Mouse (Mus musculus) lung, adult 18-20 months (tissue): ENCODE results near the gene Mybbp1a.

Source experiments
- DNase-seq, 2 experiments: peaks; one replicate each; pipeline ENCODE4 v3.0.0; 2022; ENCODE audit warnings: mixed read lengths in 2 of 2

The Mybbp1a gene

DNA sequence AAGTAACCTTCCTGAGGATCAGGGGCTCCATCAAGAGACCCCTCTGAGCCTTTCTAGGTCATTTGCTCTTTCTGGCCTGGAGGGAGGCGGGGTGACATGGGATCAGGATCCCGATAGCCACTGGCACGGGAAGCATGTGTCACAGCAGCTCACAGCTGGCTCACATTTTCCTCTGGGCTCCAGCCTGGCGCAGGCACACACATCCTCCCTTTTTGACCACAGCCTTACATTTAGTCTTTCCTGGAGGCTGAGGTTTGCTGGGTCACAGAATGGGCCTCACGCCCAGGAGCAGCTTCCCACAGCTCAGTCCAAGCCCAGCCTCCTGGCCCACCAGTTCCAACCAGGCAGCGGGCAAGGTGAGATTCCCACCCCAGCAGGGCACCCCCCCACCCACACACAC, 37.1 kb downstream of the Mybbp1a start:
- DNase-seq = peak in 1 of 2 experiments; percentile 20

DNA sequence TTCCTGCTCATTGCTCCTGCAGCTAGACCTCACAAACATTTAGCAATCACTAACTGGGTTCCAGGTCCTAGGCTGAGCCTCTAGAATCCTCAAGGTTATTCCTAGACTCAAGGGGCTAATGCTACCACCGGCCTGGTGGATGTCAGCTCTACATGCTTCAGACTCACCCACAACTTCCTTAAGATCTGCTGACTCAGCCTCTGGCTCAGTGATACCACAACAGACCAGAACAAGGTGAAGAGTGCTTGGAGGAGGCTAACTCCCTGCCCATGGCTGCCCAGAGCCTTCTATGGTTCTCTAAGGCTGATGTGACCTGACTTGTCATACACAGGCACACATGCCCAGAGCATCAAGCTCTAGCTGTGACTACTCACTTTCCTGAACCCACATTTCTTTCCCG, 38.3 kb downstream of the Mybbp1a start:
- no peak for DNase-seq

DNA sequence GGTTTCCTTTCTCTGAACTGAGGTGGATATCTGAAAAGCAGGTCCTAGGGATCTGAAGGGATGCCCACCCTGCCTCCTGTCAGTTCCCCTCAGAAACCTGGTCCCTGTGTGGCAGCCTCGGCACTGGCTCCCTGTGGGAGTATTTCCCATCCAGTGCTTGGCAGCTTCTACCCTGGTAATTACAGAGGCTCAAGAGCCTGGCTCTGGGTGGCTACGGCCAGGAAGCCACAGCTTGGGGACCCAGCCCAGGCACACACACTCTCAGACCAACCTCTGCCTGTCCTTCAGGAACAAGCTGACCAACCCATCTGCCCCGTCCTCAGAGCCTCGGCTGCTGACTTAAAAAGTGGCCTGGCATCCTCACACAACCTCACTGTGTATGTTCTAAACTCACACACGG, 40.2 kb downstream of the Mybbp1a start:
- DNase-seq = no peak

DNA sequence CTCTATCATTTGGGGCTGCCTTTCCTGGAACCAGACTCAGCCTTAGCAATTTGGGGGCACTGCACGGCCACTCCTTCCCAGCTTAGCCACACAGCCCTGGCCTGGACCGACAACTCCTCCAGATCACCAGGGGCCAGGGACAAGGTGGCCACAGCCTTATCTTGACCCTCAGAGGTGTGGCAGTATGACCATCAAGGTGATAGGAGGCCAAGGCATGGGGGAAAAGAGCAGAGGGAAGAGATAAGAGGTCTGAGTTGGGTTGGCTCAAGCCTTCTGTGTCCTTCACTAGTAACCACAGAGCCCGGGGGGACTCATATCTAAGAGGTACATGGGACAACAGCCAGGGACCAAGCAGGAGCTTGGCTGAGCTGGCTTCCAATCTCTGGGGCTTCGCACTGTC, 40.8 kb downstream of the Mybbp1a start:
- no peak for DNase-seq

DNA sequence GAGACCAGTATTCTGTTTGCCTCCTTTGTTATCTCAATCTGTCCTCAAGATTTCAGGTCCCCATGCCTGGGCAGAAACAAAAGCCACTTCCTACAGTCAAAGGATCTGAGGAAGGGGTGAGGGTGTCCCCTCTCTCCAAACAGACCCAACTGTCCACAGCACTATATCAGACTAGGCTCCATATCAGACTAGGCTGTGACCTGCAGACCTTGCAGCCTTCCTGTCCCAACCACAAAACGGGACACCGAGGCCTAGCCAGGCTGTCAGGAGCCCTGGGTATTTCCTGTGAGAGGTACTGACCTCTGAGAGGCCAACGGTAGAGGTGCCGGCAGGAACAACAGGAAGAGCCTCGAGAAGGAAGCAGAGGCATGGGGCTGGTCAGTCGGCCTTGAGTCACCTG, 43.4 kb downstream of the Mybbp1a start:
- no peak for DNase-seq

DNA sequence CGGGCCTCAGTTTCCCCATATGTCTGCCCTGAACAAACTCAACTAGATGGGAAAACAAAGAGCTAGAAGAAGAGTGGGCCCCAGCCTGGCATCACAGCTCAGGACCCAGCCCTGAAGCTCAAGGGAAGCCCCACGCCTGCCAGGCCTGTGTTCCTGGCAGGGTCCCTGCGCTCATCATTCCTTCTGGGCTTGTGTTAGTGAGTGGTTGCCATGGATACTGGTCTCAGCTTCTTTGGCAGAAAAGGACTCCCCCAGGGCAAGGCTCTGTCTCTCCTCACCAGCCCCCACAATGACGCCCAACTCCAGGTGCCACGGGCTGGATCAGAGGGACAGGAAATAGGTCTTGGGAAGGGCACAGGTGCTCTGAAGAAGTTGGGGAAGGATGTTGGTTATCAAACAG, 44.0 kb downstream of the Mybbp1a start:
- DNase-seq = no peak

DNA sequence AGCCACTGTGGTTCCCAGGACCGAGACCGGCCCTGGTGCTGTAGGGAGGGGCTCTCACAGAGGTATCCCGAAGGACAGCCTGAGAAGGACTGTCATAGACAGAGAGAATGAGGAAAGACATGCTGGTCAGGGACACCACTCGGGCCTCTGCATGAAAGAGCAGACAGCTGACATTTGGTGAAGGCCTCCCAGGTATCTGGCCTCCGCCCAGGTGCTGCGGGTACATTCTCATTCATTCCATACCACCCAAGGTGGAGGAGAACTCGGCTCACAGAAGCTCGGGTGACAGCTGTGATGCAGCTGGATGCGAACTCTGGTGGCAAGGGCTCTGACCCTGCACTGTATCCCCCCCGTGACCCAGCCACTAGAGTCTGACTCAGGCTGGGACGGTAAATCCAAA, 44.8 kb downstream of the Mybbp1a start:
- no peak for DNase-seq

DNA sequence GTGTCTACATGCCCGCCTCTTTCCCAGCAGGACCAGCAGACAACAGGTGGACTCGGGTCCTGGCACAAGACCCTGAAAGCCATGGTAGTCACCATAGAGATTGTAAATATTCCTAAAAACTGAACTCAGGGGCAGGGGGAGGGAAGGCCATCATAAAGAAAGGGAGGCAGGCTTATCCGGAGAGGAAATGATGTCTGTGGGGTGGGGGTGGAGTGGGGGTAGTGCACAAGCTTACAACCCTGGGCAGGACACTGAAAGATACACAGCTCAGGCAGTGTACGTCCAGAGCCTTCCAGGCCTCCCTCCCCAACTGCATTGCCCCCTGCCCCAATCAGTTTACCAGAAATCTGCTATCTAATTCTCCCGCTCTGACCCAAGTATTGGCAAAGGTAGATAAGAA, 46.0 kb downstream of the Mybbp1a start:
- DNase-seq = no peak

DNA sequence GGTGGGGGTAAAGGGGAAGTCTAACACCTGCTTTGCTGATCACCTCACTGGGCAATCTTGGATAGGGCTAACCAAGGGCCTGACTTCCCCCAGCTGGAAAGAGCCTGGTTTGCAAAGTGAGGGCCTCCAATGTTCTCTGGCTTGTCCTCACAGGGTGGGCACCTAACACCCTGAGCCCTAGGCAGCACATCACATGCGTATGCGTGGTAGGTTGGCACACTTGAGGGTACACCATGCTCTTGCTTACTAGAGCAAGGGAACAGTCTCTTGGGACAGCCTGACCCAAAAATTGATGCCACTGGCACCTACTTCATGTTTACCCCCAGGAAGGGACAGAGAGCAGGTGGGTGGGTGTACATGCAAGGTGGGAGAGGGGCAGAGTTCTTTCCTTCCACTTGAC, 46.6 kb downstream of the Mybbp1a start:
- no peak for DNase-seq

DNA sequence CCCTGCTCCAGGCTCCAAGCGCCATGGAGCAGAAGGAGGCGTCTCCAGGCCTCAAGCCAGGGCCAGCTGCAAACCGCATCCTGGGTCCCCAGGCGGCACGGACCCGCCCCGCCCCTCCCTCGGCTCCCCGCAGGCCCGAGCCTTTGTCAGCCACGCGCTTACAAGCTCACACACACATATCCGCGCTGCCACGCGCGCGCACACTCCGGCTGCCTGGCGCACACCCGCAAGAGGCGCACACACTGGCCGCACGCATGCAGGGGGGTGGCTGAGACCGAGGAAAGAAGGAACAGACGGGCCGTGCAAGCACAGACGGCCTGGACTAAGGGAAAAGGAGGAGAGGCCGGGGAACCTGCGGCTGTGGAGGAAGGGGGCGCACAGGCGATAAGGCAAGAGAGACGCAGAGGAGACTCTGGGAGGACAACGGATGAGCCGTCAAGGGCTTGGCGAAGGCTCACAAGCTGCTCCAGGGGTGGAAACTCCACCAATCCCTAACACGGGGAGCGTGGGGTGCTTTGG, 47.7 kb downstream of the Mybbp1a start:
- DNase-seq = peak in 1 of 2 experiments; percentile 22

DNA sequence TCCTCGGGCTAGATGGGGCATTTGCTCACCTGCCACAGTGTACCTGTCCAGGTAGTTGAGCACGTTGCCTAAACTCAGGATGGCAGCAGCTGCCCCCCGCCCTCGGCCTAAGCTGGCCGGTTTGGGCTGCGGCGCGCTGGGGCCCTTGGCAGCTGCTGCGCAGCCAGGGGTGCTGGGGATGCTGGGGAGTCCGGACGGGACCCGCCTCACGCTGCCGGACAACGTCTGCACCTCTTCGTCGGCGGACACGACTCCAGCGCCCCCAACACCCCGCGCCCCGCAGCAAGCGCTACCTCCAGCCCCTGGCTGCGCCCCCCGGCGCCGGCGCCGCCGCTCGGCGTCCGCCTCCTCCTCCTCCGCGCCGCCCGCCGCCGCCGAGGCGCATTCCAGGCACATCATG, 48.2 kb downstream of the Mybbp1a start:
- no peak for DNase-seq

DNA sequence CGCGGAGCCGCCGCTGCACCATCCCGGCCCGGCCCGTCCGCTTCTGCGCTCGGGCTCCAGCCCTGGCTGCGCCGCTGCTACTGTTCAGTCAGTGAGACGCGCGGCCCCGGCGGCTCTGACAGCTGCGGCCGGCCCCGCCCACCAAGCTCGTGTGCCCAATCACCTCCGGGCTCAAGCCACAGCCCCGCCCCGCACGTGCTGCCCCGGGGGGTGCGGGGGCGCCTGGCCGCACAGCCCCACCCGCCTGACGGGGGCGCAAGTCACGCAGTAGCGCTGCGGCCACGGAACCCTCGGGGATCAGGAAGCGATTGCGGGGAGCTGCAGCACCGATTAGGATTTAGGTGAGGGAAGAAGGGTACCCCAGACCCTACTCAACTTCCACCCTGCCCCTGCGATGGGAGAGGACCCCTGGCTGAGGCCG, 48.7 kb downstream of the Mybbp1a start, which contains the start of gene Spns2:
Spns2 (minus strand) TSS at position 24 of the 421 bp plus-strand sequence.
- DNase-seq = peak; percentile 93 to 95

DNA sequence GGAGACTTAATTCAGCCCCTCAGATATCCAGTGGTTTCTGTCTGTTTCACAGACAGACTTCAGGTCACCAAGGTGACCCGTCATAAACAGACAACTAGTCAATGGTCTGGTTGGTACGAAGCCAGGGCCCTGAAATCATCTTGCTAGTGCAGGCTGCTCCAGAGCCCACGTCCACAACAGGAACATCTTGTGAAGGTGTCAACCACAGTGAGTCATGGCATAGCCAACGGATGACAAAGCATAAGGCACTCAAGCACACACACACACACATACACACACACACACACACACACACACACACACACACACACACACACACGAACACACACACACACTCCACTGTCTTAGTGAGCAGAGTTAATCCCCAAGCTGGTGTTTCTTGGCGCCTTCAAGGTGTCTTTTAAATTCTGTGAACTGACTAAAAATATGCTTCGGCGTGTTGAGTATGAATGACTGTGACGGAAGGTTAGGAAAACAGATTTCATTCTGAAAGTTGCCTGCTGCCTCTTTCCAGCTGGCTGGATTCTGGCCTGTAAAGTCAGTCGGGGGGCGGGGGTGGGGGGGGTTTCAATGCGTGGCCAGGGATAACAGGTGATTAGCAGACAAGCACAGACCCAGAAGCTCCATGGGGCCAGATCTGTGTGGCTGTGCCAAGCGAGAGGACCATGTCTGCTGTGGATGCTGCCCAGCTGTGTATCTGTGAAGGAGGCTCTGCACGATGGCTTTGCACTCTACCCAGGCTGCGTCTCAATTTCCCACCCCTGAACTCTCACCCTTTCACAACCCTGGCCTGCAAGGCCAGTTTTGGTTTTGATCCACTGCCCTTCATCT, 50.2 kb downstream of the Mybbp1a start:
- no peak for DNase-seq

DNA sequence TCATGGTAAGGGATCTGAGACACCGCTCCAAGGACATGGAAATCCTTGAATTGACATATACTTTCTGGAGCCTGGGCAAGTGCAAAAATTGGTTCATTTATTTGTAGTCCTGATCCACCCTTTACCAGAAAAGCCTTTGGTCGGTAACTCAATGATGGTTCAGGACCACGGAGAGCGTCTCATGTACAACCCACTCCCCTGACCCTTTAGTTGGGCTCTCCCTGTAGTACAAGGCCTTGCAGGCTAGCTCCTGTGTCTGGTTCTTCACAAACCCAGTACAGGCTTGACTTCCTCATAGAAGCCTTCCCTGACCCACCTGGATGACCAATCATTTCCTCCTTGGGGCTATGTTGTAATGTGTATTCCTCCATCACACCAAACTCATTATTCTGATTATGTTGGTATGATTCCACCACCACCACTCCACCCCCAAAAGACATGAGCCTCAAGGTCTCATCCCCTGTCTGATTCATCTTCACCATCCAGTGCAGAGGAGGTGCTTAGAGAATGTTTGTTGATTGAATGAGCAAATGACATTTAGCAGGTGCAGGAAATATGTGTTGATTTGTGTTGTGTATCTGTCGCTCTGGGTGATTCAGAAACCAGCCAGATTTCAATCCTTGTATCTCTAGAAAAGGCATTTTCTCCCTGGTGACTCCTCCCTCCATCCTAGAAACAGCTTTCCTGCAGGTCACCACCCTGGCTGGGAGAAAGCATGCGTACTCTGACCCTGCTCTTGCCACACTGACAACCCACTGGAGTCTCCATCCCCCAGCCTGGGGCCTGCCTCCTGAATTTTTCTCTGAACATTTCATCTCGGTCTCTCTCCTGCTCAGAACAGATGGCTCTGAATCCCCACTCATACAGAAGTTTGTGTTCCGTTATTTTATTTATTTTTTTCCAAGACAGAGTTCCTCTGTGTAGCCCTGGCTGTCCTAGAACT, 53.2 kb downstream of the Mybbp1a start:
- DNase-seq = no peak

DNA sequence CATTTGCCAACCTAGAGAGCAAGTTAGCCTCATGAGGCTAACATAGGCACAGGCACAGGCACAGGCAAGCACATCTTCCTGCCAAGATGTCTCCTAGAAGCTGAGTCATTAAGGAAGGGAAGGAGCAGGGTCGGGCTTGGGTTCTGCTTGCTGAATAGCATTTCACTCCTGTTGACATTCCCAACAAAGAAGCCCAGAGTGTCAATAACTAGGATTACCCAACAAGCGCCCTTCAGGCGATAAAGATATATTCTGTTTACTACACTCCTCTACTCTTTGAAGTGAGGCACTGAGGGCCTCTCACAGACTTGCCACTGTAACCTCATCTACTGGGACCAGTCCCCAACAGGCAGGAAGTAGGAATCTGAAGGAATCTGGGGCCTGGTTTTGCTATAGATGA, 54.9 kb downstream of the Mybbp1a start:
- peak in 1 of 2 experiments; percentile 27 for DNase-seq

DNA sequence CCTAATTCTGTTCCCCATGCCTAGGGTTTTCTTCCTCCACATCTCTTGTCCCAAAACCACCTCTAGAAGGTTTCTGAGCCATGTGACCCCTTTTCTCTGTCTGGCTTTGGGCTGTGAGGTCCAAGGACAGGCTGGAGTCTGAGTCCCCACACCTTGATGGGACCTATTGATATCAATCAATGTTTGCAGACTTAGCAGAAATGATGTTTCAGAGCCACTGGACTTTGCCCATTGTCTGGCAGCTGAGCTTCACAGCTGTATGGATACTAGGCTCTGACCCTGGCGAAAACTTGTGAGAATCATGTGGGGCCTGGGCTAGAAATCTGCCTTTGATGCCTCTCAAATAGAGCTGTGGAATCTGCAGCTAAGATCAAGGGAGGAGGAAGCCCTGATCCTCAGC, 55.6 kb downstream of the Mybbp1a start:
- no peak for DNase-seq

DNA sequence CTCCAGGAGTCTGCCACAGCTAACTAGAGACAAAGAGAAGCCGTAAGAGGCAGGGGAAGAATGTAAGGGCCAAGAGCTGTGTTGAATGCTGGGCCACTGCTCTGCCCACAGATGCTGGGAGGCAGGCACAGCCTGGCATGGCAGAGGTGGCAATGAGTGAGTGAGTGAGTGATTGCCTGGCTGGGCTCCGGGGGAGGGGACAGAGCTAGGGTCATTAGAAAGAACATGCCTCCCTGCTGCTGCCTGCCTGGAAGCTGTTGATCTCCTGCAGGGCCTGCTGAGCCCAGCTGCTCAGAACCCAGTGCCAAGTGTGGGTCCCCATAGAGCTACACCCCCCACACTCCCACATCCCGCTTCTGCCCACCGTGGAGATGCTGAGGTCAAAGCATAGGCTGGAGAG, 56.2 kb downstream of the Mybbp1a start:
- DNase-seq = no peak

DNA sequence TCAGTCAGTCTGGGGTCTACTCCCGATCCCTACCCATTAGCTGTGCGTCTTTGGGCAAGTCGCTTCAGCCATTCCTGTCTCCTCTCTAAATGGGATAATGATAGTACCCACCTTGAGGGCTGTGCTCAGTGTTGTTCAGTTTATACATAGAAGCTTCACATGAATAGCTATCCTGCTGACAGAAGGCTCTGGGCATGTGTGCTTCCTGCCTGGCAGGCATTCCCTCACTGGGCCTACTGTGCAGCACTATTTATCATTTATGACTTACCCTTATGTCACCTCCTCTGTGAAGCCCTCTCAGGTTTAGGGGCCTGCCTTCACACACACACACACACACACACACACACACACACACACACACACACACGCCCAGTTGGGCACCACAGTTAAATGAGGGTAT, 59.0 kb downstream of the Mybbp1a start:
- DNase-seq = no peak
